Mouse (Mus musculus) kidney, postnatal 0 days (tissue): Measurements from ENCODE around the gene D630003M21Rik. TPM values are rescaled to one million over a fixed set of nuclear protein-coding genes. Genes with fewer than 3 reads are reported as not detected.

Experiments
- ATAC-seq: fragments of 200-750 bp; cut with Nextera tagmentation; replicated peaks from 2 replicates; pipeline ENCODE4 v1.8.0; 2017; ENCODE audit warnings: low read depth, moderate number of reproducible peaks, moderate TSS enrichment, moderate library complexity; ENCODE audit not compliant: low FRiP score
- DNase-seq: peaks from one replicate; pipeline ENCODE4 v3.0.0-alpha.2; 2016; ENCODE audit warnings: low spot score
- H3K27ac ChIP-seq: fragments of 300-500 bp; sonication (generic); 2 replicates; pipeline ENCODE4 v1.5.1; 2014; ENCODE audit warnings: mild to moderate bottlenecking
- H3K27me3 ChIP-seq: fragments of 300-500 bp; sonication (generic); 2 replicates; pipeline ENCODE4 v1.6.1; 2014; ENCODE audit warnings: low read length, mixed read lengths; ENCODE audit not compliant: insufficient read depth
- H3K36me3 ChIP-seq: fragments of 300-500 bp; sonication (generic); 2 replicates; pipeline ENCODE4 v1.6.1; 2014; ENCODE audit warnings: low read length, mixed read lengths; ENCODE audit not compliant: insufficient read depth
- H3K4me1 ChIP-seq: fragments of 300-500 bp; sonication (generic); replicated peaks from 2 replicates; pipeline ENCODE4 v1.6.1; 2014; ENCODE audit warnings: antibody characterized with exemption, low read length, mixed read lengths; ENCODE audit not compliant: insufficient read depth
- H3K4me2 ChIP-seq: fragments of 300-500 bp; sonication (generic); 2 replicates; pipeline ENCODE4 v1.6.1; 2014; ENCODE audit warnings: mild to moderate bottlenecking, low read length, moderate library complexity, mixed read lengths
- H3K4me3 ChIP-seq: fragments of 300-500 bp; sonication (generic); replicated peaks from 2 replicates; pipeline ENCODE4 v1.5.1; 2014; ENCODE audit warnings: low read depth, low read length
- H3K9ac ChIP-seq: fragments of 300-500 bp; sonication (generic); 2 replicates; pipeline ENCODE4 v1.6.1; 2014; ENCODE audit warnings: low read depth, low read length
- H3K9me3 ChIP-seq: fragments of 300-500 bp; sonication (generic); replicated peaks from 2 replicates; pipeline ENCODE4 v1.6.1; 2016; ENCODE audit warnings: low read length, inconsistent platforms, mixed read lengths
- CTCF ChIP-seq: IDR thresholded peaks from 2 replicates; pipeline ENCODE4 v1.5.1; 2016; ENCODE audit warnings: antibody characterized with exemption, low read depth, mild to moderate bottlenecking, moderate library complexity
- WGBS: fragments of 180-500 bp; shearing (Covaris S2); extraction: QIAGEN DNeasy Blood & Tissue Kit; methylation state at CpG from one replicate; pipeline ENCODE4 v1.1.7; 2014; 5-methylcytosine and 5-hydroxymethylcytosine counted together
- polyA plus RNA-seq: library from polyadenylated mRNA; unstranded; fragments of >200 nt; fragmentation: Nextera tagmentation; extraction: Ambion mirVana; gene quantifications from 2 replicates; pipeline ENCODE4 v1.2.1, GENCODE M21; 2015

D630003M21Rik gene
- polyA plus RNA-seq, 1 experiment from 2014 or later, result 4.0 TPM

GRCm38 (mm10) chr2:158231071-158231470 is 2.0 kb upstream of the D630003M21Rik start:
- DNase-seq (no peak), ATAC-seq (no peak)
- H3K4me1 ChIP-seq, result peaks cover 5% of the 10 kb centered on the region; the same call in 1 of the 2 replicates
- no peak overlapping the region for H3K4me2 ChIP-seq
- H3K4me3 ChIP-seq, result no peak overlapping the region
- H3K27ac ChIP-seq, result peak overlapping the region; percentile 40; the same call in 1 of the 2 replicates
- H3K36me3 ChIP-seq, result no peaks in the 10 kb centered on the region
- no peak for TF ChIP-seq CTCF
- H3K27me3 ChIP-seq, result no peaks in the 10 kb centered on the region
- no peak overlapping the region for H3K9ac ChIP-seq
- H3K9me3 ChIP-seq, result no peaks in the 10 kb centered on the region
- 60% methylated on average over 5 of the region's 5 CpGs for WGBS

GRCm38 (mm10) chr2:158230617-158231016 is 1.6 kb upstream of the D630003M21Rik start:
- no peak overlapping the region for H3K9ac ChIP-seq
- peak overlapping the region; percentile 40; the same call in 1 of the 2 replicates for H3K27ac ChIP-seq
- ATAC-seq (no peak), DNase-seq (no peak)
- 41% methylated on average over 6 of the region's 6 CpGs for WGBS
- H3K4me2 ChIP-seq, result no peak overlapping the region
- H3K27me3 ChIP-seq, result no peaks in the 10 kb centered on the region
- peaks cover 5% of the 10 kb centered on the region; the same call in 1 of the 2 replicates for H3K4me1 ChIP-seq
- no peak for TF ChIP-seq CTCF
- no peak overlapping the region for H3K4me3 ChIP-seq
- no peaks in the 10 kb centered on the region for H3K9me3 ChIP-seq
- H3K36me3 ChIP-seq, result no peaks in the 10 kb centered on the region

DNA sequence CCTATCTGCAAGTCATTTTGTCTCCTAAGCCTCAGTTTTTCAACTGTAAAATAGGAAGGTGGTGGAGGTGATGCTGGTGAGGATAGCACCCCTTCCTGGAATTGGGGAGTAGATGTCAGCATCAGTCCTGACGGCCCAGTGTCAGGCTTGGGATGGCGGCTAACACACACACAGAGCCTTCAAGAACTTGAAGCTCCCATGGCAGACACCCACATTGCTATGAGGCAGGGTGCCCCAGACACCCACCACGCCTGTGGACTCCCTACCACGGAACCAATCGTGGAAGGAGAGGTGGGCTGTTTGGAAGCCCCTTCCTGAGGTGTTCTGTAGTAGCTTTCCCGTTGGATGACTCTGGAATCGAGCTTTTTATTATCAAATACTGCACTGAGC is 476 bp upstream of the D630003M21Rik start:
- Histone ChIP-seq H3K27ac (no peak overlapping the region), H3K4me2 (peak overlapping the region; percentile 72), H3K4me3 (peak overlapping the region; percentile 38), H3K9me3 (no peaks in the 10 kb centered on the region), H3K27me3 (no peaks in the 10 kb centered on the region), H3K36me3 (no peaks in the 10 kb centered on the region), H3K9ac (peak overlapping the region; percentile 15), H3K4me1 (peaks cover 5% of the 10 kb centered on the region; the same call in 1 of the 2 replicates)
- TF ChIP-seq CTCF, result no peak
- ATAC-seq, result no peak
- no peak for DNase-seq
- 28% methylated on average over 7 of the region's 7 CpGs for WGBS

DNA sequence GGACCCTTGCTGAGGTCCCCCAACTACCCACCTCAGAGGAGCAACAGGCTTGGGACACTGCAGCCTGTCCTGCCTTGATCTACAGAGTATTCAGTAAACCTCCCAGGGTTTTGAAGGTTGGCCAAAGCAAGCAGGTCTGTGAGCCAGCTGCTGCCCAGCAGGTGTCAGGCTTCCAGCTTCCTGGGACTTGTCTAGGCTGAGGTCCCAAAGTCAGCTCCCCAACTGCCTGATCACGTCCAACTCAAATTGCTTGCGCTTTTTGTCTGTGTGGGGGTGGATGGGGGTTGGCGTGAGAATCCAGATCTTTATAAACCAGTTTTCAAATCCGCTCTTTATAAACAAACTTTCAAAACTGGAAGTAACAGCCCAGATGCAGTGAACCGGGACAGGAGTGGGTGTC is 3.7 kb downstream of the D630003M21Rik start:
- no peak for DNase-seq

DNA sequence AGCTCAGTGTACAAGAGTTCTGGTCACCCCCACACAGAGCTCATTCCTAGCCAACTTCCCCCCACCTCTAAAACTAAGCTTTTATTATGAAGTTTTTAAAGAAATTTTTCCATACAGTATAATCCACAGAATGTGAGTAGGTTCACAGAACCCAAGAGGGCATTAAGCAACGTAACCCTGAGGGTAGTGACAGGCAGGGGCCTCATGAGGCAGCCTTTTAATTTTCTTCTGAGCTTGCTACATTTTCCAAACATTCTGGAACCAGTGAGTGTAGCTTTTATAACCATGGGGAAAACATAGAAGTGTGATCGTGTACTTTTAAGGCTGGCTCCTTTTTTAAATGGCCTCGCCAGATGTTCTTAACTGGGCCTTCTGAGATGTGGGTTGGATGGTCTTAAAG is 5.5 kb downstream of the D630003M21Rik start:
- no peak for ATAC-seq

More for the DNA sequence above, 3.7 kb downstream of the D630003M21Rik start:
- no peaks in the 10 kb centered on the region for H3K9me3 ChIP-seq
- no peak overlapping the region for H3K9ac ChIP-seq
- no peaks in the 10 kb centered on the region for H3K36me3 ChIP-seq
- H3K27ac ChIP-seq, result no peak overlapping the region
- H3K4me3 ChIP-seq, result no peak overlapping the region
- peak; percentile 66 for TF ChIP-seq CTCF
- H3K27me3 ChIP-seq, result no peaks in the 10 kb centered on the region
- no peak overlapping the region for H3K4me2 ChIP-seq
- ATAC-seq, result no peak
- H3K4me1 ChIP-seq, result peaks cover 11% of the 10 kb centered on the region; the same call in 1 of the 2 replicates
- 55% methylated on average over 5 of the region's 5 CpGs for WGBS

DNA sequence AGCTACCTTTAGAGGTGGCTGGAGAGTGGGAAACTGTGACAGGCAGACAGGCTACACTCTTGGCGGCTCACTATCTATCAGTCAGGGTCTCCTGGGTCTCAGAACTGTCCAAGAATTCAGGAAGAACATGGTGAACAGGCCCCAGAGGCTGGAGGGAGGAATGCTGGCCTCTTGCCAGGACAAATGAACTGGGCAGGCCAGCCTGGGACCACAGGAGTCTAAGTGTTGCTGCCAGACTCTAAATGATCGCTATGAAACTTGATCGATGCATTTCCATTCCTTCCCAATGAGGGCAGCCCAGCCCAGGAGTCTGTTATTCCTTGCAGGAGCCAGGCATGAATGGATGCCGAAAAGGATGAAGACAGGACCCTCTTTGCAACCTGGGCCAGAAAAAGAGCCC is 6.4 kb downstream of the D630003M21Rik start:
- no peak overlapping the region for H3K4me3 ChIP-seq
- ATAC-seq (no peak), DNase-seq (no peak)
- 0 out of 2 replicates have a peak, but pooled peaks cover 6% of the 10 kb centered on the region for H3K4me1 ChIP-seq
- H3K27ac ChIP-seq, result no peak overlapping the region
- no peak overlapping the region for H3K9ac ChIP-seq
- H3K36me3 ChIP-seq, result no peaks in the 10 kb centered on the region
- H3K4me2 ChIP-seq, result no peak overlapping the region
- WGBS, result 24% methylated on average over 4 of the region's 4 CpGs
- TF ChIP-seq CTCF, result no peak
- H3K9me3 ChIP-seq, result no peaks in the 10 kb centered on the region
- no peaks in the 10 kb centered on the region for H3K27me3 ChIP-seq

More for the DNA sequence above, 5.5 kb downstream of the D630003M21Rik start:
- WGBS, result 73% methylated on average over 3 of the region's 3 CpGs
- Histone ChIP-seq H3K27me3 (no peaks in the 10 kb centered on the region), H3K9me3 (no peaks in the 10 kb centered on the region), H3K4me2 (no peak overlapping the region), H3K9ac (no peak overlapping the region), H3K36me3 (no peaks in the 10 kb centered on the region), H3K27ac (no peak overlapping the region), H3K4me3 (no peak overlapping the region), H3K4me1 (0 out of 2 replicates have a peak, but pooled peaks cover 6% of the 10 kb centered on the region)
- TF ChIP-seq CTCF, result no peak
- no peak for DNase-seq
